Mouse (Mus musculus) activated CD4-positive, CD25-positive, alpha-beta regulatory T cell, adult 9 weeks (primary cell): Measurements from ENCODE around the gene Ptprn. TPM values are rescaled to one million over a fixed set of nuclear protein-coding genes. Genes with fewer than 3 reads are reported as not detected.

ENCODE experiments used
- polyA plus RNA-seq: library from polyadenylated mRNA; unstranded; fragments of 100-300 nt; shearing (Covaris generic); gene quantifications from one replicate; pipeline ENCODE4 v1.2.1, GENCODE M21; 2017

Gene Ptprn
- polyA plus RNA-seq, result 0.15 TPM

DNA sequence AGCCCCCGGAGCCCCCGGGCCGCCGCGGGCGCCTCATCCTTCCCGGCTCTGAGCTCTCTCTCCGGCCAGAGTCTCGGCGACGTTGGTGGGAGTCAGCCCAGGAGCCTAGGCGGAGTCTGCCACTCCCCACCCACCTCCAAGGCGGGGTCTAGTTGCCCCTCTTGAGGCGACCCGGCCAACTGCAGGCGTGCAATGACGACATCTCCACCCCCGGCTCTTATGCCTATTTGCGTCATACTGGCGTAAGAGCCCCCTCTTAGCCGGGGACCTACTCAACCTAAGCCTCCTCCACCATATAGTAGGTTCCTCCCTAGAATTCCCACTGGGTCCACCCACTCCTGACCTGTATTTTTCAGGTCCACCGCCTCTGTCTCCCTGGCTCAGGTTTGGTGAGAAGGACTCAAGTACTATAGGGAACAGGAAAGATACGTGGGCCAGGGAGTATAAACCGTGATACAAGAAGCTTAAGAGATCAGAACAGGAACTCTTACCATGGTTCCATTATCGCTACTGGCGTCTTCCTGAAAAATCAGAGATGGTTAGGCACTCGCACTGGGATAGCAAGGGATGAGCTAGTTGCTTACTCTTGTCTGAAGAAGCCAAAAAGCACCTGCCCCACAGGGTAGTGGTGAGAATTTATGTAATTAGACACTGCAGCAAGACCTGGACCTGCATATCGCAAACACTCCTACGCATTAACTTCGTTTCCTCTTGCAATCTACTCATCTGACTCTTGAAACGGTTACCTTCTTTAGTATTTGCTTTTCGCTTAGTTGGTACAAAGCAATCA, at the start of gene Ptprn:
Ptprn (minus strand) TSS at position 412 of the 790 bp plus-strand sequence.

DNA sequence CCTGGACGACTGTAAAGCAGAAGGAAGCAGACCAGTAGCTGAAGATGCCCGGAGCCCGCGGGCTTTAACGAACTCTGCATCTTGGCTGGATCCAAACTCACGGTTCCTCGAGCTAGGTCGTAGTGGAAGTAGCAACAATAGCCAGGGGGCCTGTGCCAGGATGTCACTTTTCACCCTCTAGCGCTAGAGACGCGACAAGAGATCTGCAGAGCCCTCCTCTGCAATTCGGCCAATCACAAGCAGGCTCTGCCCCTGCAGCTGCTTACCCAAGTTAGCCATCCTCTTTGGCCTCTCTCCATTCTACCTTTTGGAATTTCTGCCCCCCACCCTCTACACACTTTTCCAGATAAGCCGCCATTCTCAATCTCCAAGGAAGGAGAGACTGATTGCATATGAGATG, 13.9 kb upstream of the Ptprn start, which contains the start of gene Resp18:
Resp18 (minus strand) TSS at position 188 of the 400 bp plus-strand sequence.

DNA sequence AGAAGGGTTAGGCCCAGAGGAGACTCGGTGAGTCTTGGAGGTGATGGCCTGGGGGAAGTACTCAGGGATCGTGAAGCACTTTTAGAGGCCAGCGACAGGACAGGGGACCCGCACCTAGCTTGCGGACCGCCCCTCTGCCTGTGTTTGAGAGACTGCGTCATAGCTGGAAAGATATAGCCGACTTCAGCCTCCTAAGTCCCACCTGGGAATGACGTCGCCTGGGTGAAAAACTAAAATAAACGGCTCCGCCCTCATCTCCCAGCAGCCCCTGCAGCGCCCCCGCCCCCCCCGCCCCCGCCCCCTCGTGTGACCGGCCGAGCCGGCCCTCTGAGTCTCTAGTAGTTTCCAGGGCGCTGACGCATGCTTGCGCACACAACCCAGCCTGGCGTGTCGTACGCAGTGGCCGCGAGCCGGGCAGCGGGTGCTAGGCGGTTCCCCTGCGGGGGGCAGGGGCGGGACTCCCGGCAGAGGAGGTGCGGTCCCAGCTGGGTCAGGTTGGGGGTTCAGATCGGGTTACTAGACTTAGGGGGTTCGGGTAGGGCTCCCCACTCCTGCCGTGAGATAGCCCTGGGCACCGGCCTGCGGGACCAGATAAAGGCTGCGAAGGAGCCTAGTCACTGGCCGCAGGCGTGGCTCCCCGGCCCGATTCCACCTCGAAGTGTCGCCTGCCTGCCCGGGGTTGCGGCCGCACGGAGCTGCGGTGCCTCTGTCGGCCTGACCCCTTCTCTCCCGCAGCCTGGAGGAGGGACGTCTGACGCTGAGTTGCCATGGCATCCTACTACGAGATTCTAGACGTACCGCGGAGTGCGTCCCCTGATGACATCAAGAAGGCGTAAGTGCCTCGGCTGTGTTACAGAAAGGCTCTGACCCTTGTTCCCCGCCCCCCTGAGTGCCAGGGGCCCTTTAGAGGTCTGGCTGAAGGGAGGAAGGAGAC, 27.9 kb downstream of the Ptprn start, which contains the start of gene Dnajb2:
Dnajb2 (plus strand) TSS at position 290 of the 934 bp plus-strand sequence.

DNA sequence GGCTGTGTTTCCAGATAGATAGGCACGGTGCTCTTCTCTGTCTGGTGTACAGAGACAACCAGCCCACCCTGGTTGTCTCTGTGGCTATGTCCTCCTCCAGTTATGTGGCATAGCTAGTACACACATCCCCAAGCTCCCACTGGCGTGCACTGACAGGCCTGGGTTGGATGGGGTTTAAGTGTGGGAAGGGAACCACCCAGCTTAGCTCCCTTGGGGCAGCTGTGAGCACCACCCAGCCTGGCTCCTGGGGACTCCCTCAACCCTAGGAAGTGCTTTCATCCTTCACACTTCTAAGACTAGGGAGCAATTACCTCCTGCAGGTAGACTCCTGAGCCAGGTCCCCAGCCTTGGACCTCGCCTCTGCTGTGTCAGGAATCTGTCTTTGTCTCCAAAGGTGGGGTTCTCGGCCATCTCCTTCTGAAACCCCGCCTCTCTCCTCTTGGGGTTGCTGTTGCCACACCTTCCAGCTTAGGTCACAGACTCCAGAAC, 32.6 kb downstream of the Ptprn start, which contains the start of gene A630095N17Rik:
A630095N17Rik (minus strand) TSS at position 439 of the 489 bp plus-strand sequence.

DNA sequence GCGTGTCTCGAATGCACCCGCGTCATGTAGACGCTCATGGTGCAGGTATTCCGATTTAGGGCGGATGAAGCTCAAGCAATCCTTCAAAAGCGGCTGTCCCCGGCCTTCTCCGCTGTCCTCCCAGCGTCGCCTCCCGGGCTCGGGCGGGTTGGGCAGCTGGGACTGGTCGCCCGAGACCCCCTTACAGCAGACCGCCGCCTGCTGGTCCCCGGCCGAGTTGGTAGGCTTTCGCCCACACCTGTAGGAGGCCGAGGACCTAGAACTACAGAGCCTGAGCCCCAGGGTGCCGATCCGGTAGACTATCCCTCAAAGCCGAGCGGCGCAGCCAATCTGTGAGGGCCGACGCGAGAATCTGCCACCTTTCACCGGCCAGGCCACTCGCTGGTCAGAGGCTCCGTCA, 44.8 kb downstream of the Ptprn start, which contains the start of gene Tuba4a:
Tuba4a (minus strand) TSS at position 335 of the 400 bp plus-strand sequence.

DNA sequence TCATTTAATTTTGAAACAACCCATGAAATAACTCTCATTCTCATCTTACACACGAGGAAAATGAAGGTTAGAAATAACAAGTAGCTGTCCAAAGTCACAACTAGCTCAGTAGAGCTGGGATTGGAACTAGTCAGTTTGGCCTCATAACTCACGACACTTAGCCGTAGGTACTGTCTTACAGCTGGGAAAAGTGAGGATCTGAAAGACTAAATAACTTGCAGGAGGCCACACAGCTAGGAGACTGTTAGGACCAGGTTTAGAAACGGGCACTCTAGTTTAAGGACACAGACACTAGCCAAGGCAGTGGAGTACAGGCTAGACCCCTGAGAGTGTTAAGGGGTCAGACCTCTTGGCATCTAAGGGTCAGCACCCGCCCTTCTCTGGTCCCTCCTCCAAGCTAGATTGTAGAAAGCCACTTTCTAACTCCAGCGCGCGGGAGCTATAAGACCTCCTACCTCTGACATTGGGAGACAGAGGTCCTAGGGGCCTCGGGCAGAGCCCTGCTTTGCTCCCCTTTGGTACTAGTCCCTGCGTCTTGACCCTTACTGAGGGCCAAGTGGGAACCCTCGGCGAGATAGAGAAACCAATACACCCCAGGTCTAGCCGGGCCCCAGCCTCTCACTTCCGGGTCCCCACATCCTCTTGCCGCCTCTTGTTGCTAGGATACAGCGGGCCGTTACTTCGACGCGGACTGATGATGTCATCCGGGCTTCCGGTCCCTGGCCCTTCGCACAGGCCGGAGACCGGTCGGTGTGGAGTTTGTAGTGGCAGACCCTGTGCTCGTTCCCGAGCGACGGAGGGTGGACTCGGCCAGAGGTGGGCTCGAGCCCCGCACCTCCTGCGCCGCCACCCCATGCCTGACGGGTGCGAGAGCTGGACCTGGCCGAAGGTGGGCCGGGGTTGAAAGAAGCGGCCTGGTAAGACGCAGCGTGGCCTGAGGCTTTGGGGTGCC, 53.9 kb downstream of the Ptprn start, which contains the start of the genes Glb1l and Stk16:
Glb1l (minus strand) TSS at position 678 of the 952 bp plus-strand sequence.
Stk16 (plus strand) TSS at position 703 of the 952 bp plus-strand sequence.

Other genes starting within 250 kb of the Ptprn start
- gene Nhej1, start 139.3 kb downstream of the Ptprn start, polyA plus RNA-seq, result 9.5 TPM
- 0.35 TPM for gene Slc23a3, start 130.6 kb downstream of the Ptprn start, polyA plus RNA-seq
- gene Cnppd1, start 121.8 kb downstream of the Ptprn start, polyA plus RNA-seq, result 173 TPM
- 17.2 TPM for gene Retreg2, start 121.7 kb downstream of the Ptprn start, polyA plus RNA-seq
- 70.6 TPM for gene Zfand2b, start 95.9 kb downstream of the Ptprn start, polyA plus RNA-seq
- gene Abcb6, start 84.1 kb downstream of the Ptprn start, polyA plus RNA-seq, result 4.2 TPM
- gene Ankzf1, start 72.4 kb downstream of the Ptprn start, polyA plus RNA-seq, result 49.8 TPM
- gene Atg9a, start 72.3 kb downstream of the Ptprn start, polyA plus RNA-seq, result 25.5 TPM
- gene Glb1l, start 53.7 kb downstream of the Ptprn start, polyA plus RNA-seq, result 14.3 TPM
- gene Stk16, start 53.7 kb downstream of the Ptprn start, polyA plus RNA-seq, result 115 TPM
- gene Tuba4a, start 44.6 kb downstream of the Ptprn start, polyA plus RNA-seq, result 349 TPM
- not detected for gene A630095N17Rik, start 32.4 kb downstream of the Ptprn start, polyA plus RNA-seq
- 36.8 TPM for gene Dnajb2, start 28.1 kb downstream of the Ptprn start, polyA plus RNA-seq
- gene Resp18, start 13.9 kb upstream of the Ptprn start, polyA plus RNA-seq, result not detected
- 79.7 TPM for gene Dnpep, start 53.5 kb upstream of the Ptprn start, polyA plus RNA-seq
- gene Des, start 95.8 kb upstream of the Ptprn start, polyA plus RNA-seq, result 0.12 TPM
- gene Speg, start 110.8 kb upstream of the Ptprn start, polyA plus RNA-seq, result 0.40 TPM
- gene Gmppa, start 171.4 kb upstream of the Ptprn start, polyA plus RNA-seq, result 87.7 TPM
- gene Asic4, start 185.9 kb upstream of the Ptprn start, polyA plus RNA-seq, result not detected
- 6.6 TPM for gene Chpf, start 214.8 kb upstream of the Ptprn start, polyA plus RNA-seq
- gene Tmem198, start 215.0 kb upstream of the Ptprn start, polyA plus RNA-seq, result 0.42 TPM
- gene Obsl1, start 241.9 kb upstream of the Ptprn start, polyA plus RNA-seq, result not detected
- gene Inha, start 242.6 kb upstream of the Ptprn start, polyA plus RNA-seq, result not detected